Mouse (Mus musculus): ENCODE measurements around the gene Slc24a1. TPM values are rescaled to one million over a fixed set of nuclear protein-coding genes. Genes with fewer than 3 reads are reported as not detected.
"Not testable (repeated sequence)": the region's sequence is repeated elsewhere in the genome, so short reads cannot be mapped to it uniquely, and the experiment has no call there.

Gene Slc24a1
- total RNA-seq (2014; fragmentation: Nextera tagmentation): not detected in 2 replicates
- 0.05 and 0.06 TPM in 2 replicates for total RNA-seq (2017)
- not detected in 2 replicates for polyA plus RNA-seq (2012)

- Histone ChIP-seq H3K36me3 (replicated peaks) (no peaks in the 10 kb centered on the region), H3K4me3 (ENCODE audit: low read depth, low read length) (no peak within 1 kb of the TSS), H3K27me3 (ENCODE audit: insufficient read depth, low read length) (peaks cover 72% of the 10 kb centered on the region), H3K4me1 (ENCODE audit: insufficient read depth, low read depth, low read length) (no peaks in the 10 kb centered on the region), H3K9me3 (replicated peaks) (no peaks in the 10 kb centered on the region)
- no peak for DNase-seq (ENCODE audit: low spot score)
- no peak for TF ChIP-seq GATA1 (IDR thresholded peaks at IDR 0.05; ENCODE audit: borderline replicate concordance, low read length)
- no peak for TF ChIP-seq POLR2AphosphoS5 (IDR thresholded peaks at IDR 0.05; ENCODE audit: insufficient replicate concordance, low read depth, low read length)
- TF ChIP-seq TAL1 (conservative IDR thresholded peaks at IDR 0.05; ENCODE audit: low read depth, low read length): no peak
- no peak for TF ChIP-seq CTCF (IDR thresholded peaks at IDR 0.05; ENCODE audit: low read depth, low read length)
- no peak for TF ChIP-seq GATA2 (IDR thresholded peaks at IDR 0.05; ENCODE audit: borderline replicate concordance, low read depth, low read length)
- no peak for ATAC-seq (ENCODE audit: extremely low read depth, insufficient number of reproducible peaks, low FRiP score, poor library complexity, severe bottlenecking)
Measured at GRCm38 (mm10) chr9:64951161-64951657, at the start of gene Slc24a1. Slc24a1 (minus strand) TSS chr9:64951607.

GRCm38 (mm10) chr9:64995464-64995863 lies 44.1 kb upstream of the Slc24a1 start:
- not testable (repeated sequence) for H3K9me3 ChIP-seq (replicated peaks); H3K4me1 ChIP-seq (ENCODE audit: insufficient read depth, low read depth, low read length); ATAC-seq (ENCODE audit: extremely low read depth, insufficient number of reproducible peaks, low FRiP score, poor library complexity, severe bottlenecking); H3K27me3 ChIP-seq (ENCODE audit: insufficient read depth, low read length); DNase-seq (ENCODE audit: low spot score); H3K4me3 ChIP-seq (ENCODE audit: low read depth, low read length)
- peaks cover 86% of the 10 kb centered on the region for H3K36me3 ChIP-seq (replicated peaks)

- TF ChIP-seq GATA1 (IDR thresholded peaks at IDR 0.05; ENCODE audit: borderline replicate concordance, low read length) (no peak), CTCF (IDR thresholded peaks at IDR 0.05; ENCODE audit: low read depth, low read length) (no peak), TAL1 (conservative IDR thresholded peaks at IDR 0.05; ENCODE audit: low read depth, low read length) (no peak), POLR2AphosphoS5 (IDR thresholded peaks at IDR 0.05; ENCODE audit: insufficient replicate concordance, low read depth, low read length) (no peak), GATA2 (IDR thresholded peaks at IDR 0.05; ENCODE audit: borderline replicate concordance, low read depth, low read length) (no peak)
- Histone ChIP-seq H3K36me3 (replicated peaks) (peaks cover 95% of the 10 kb centered on the region), H3K27me3 (ENCODE audit: insufficient read depth, low read length) (no peaks in the 10 kb centered on the region), H3K4me1 (ENCODE audit: insufficient read depth, low read depth, low read length) (peaks cover 2% of the 10 kb centered on the region; the same call in 1 of the 2 replicates), H3K4me3 (ENCODE audit: low read depth, low read length) (no peak overlapping the region), H3K9me3 (replicated peaks) (no peaks in the 10 kb centered on the region)
- DNase-seq (ENCODE audit: low spot score) (no peak), ATAC-seq (ENCODE audit: extremely low read depth, insufficient number of reproducible peaks, low FRiP score, poor library complexity, severe bottlenecking) (no peak)
Measured at GRCm38 (mm10) chr9:64990291-64990690, 38.9 kb upstream of the Slc24a1 start.

GRCm38 (mm10) chr9:64988443-64988842 lies 37.0 kb upstream of the Slc24a1 start:
- Histone ChIP-seq H3K4me1 (ENCODE audit: insufficient read depth, low read depth, low read length) (peaks cover 2% of the 10 kb centered on the region; the same call in 1 of the 2 replicates), H3K27me3 (ENCODE audit: insufficient read depth, low read length) (no peaks in the 10 kb centered on the region), H3K4me3 (ENCODE audit: low read depth, low read length) (no peak overlapping the region), H3K9me3 (replicated peaks) (no peaks in the 10 kb centered on the region), H3K36me3 (replicated peaks) (peaks cover 97% of the 10 kb centered on the region)
- no peak for ATAC-seq (ENCODE audit: extremely low read depth, insufficient number of reproducible peaks, low FRiP score, poor library complexity, severe bottlenecking)
- no peak for DNase-seq (ENCODE audit: low spot score)
- no peak for TF ChIP-seq GATA1 (IDR thresholded peaks at IDR 0.05; ENCODE audit: borderline replicate concordance, low read length)

GRCm38 (mm10) chr9:64987651-64988050 lies 36.2 kb upstream of the Slc24a1 start:
- peaks cover 98% of the 10 kb centered on the region for H3K36me3 ChIP-seq (replicated peaks)
- ATAC-seq (ENCODE audit: extremely low read depth, insufficient number of reproducible peaks, low FRiP score, poor library complexity, severe bottlenecking): no peak
- TF ChIP-seq GATA2 (IDR thresholded peaks at IDR 0.05; ENCODE audit: borderline replicate concordance, low read depth, low read length): no peak
- no peak for TF ChIP-seq POLR2AphosphoS5 (IDR thresholded peaks at IDR 0.05; ENCODE audit: insufficient replicate concordance, low read depth, low read length)
- TF ChIP-seq GATA1 (IDR thresholded peaks at IDR 0.05; ENCODE audit: borderline replicate concordance, low read length): no peak
- no peak for TF ChIP-seq TAL1 (conservative IDR thresholded peaks at IDR 0.05; ENCODE audit: low read depth, low read length)
- no peak for TF ChIP-seq CTCF (IDR thresholded peaks at IDR 0.05; ENCODE audit: low read depth, low read length)

GRCm38 (mm10) chr9:64985807-64986206 lies 34.4 kb upstream of the Slc24a1 start:
- ATAC-seq (ENCODE audit: extremely low read depth, insufficient number of reproducible peaks, low FRiP score, poor library complexity, severe bottlenecking) (no peak), DNase-seq (ENCODE audit: low spot score) (no peak)
- Histone ChIP-seq H3K4me1 (ENCODE audit: insufficient read depth, low read depth, low read length) (peaks cover 2% of the 10 kb centered on the region; the same call in 1 of the 2 replicates), H3K36me3 (replicated peaks) (peaks cover 98% of the 10 kb centered on the region), H3K9me3 (replicated peaks) (no peaks in the 10 kb centered on the region), H3K4me3 (ENCODE audit: low read depth, low read length) (no peak overlapping the region), H3K27me3 (ENCODE audit: insufficient read depth, low read length) (no peaks in the 10 kb centered on the region)
- TF ChIP-seq GATA2 (IDR thresholded peaks at IDR 0.05; ENCODE audit: borderline replicate concordance, low read depth, low read length) (no peak), CTCF (IDR thresholded peaks at IDR 0.05; ENCODE audit: low read depth, low read length) (no peak), TAL1 (conservative IDR thresholded peaks at IDR 0.05; ENCODE audit: low read depth, low read length) (no peak)

More at GRCm38 (mm10) chr9:64987651-64988050, 36.2 kb upstream of the Slc24a1 start:
- Histone ChIP-seq H3K27me3 (ENCODE audit: insufficient read depth, low read length) (no peaks in the 10 kb centered on the region), H3K4me3 (ENCODE audit: low read depth, low read length) (no peak overlapping the region), H3K4me1 (ENCODE audit: insufficient read depth, low read depth, low read length) (peaks cover 2% of the 10 kb centered on the region; the same call in 1 of the 2 replicates), H3K9me3 (replicated peaks) (no peaks in the 10 kb centered on the region)
- DNase-seq (ENCODE audit: low spot score): no peak

All from G1E (cell line).